Mouse (Mus musculus): ENCODE measurements around the gene Kbtbd4. TPM values are rescaled to one million over a fixed set of nuclear protein-coding genes. Genes with fewer than 3 reads are reported as not detected.

The Kbtbd4 gene
- total and polyA plus RNA-seq, 3 experiments = 21.9 to 23.1 TPM; not detected in 1

DNA sequence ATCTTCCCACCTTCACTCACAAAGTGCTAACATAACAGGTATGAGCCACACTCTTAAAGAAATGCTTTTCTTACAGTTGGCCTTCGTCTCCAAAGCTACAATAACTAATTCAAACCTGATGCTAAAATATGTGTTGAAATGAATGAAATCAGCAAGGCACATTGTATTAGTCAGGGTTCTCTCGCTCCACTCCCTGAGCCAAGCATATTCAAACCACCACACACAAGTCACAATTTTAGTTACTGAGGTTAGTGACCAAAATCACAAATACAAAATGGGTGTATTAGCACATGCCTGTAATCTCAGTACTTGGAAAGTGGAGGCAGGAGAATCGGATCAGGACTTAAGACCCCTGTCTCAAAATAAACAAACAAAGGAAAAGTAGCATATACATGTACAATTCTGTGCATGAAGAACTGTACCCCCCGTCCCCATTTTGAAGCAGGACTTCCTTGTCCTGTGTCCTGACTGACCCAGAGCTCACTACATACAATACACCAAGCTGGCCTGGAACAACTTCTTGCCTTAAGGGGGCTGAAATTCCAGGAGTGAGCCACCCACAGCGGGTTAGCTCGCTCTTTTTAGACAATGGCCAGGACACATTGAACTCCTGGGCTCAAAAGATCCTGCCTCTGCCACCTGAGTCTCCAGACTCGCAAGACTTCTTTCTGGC, 12.2 kb downstream of the Kbtbd4 start (continued):
- no peak for TF ChIP-seq ZC3H11A (IDR thresholded peaks at IDR 0.05; ENCODE audit: low read depth, low read length)
- TF ChIP-seq SIN3A (IDR thresholded peaks at IDR 0.05; ENCODE audit: low read length) = peak; percentile 22; the same call in 1 of the 2 replicates
- no peak for TF ChIP-seq MAFK (IDR thresholded peaks at IDR 0.05; ENCODE audit: borderline replicate concordance, low read depth, low read length)

GRCm38 (mm10) chr2:90917233-90917998, 12.9 kb downstream of the Kbtbd4 start:
- Histone ChIP-seq H3K9me3 (replicated peaks; ENCODE audit: insufficient read depth, low read length) (no peaks in the 10 kb centered on the region), H3K9ac (ENCODE audit: control insufficient read depth, low read depth, low read length, poor library complexity, severe bottlenecking) (peak overlapping the region; percentile 93), H3K27me3 (ENCODE audit: control insufficient read depth in 1 of 2, insufficient read depth in 2 of 2, low read length in 2 of 2) (no peaks in the 10 kb centered on the region), H3K79me2 (ENCODE audit: control insufficient read depth, insufficient read depth, low read length, poor library complexity) (peaks cover 31% of the 10 kb centered on the region), H3K4me3 (ENCODE audit: control insufficient read depth in 1 of 2, insufficient read depth in 1 of 2, low read depth in 2 of 2, low read length in 2 of 2) (peak overlapping the region; percentile 61 to 95), H3K4me1 (ENCODE audit: control insufficient read depth in 1 of 2, insufficient read depth in 2 of 2, low read length in 2 of 2) (peaks cover 0 to 5% of the 10 kb centered on the region in 2 experiments; a peak in 3 of 4 replicates), H3K36me3 (ENCODE audit: control insufficient read depth in 1 of 2, insufficient read depth in 2 of 2, low read length in 2 of 2) (peaks cover 0 to 15% of the 10 kb centered on the region in 2 experiments; a peak in 3 of 4 replicates), H3K27ac (ENCODE audit: control insufficient read depth, low read depth, low read length) (peak overlapping the region; percentile 60)
- DNase-seq (ENCODE audit: low read depth, low spot score) = peak; percentile 64
- TF ChIP-seq POLR2AphosphoS5 (IDR thresholded peaks at IDR 0.05; ENCODE audit: borderline replicate concordance, low read depth, low read length) = no peak
- TF ChIP-seq CHD2 (IDR thresholded peaks at IDR 0.05; ENCODE audit: low read length) = no peak
- 0 out of 2 replicates have a peak, but pooled peaks have one; percentile 39 for TF ChIP-seq GATA1 (IDR thresholded peaks at IDR 0.05; ENCODE audit: low read depth, low read length)
- TF ChIP-seq JUND (IDR thresholded peaks at IDR 0.05; ENCODE audit: low read depth, low read length) = no peak
- TF ChIP-seq UBTF (IDR thresholded peaks at IDR 0.05; ENCODE audit: borderline replicate concordance, insufficient read depth, low read depth, low read length) = peak; percentile 88; the same call in 1 of the 2 replicates
- peak; percentile 3; the same call in 1 of the 2 replicates for TF ChIP-seq MAZ (IDR thresholded peaks at IDR 0.05; ENCODE audit: low read depth, low read length)
- no peak for TF ChIP-seq CTCF (IDR thresholded peaks at IDR 0.05 in 2 of 3, conservative IDR thresholded peaks at IDR 0.05 in 1 of 3; ENCODE audit: control insufficient read depth in 1 of 3, insufficient read depth in 1 of 3, low read depth in 2 of 3, low read length in 3 of 3, poor library complexity in 1 of 3, severe bottlenecking in 1 of 3)
- TF ChIP-seq POLR2A (IDR thresholded peaks at IDR 0.05; ENCODE audit: control insufficient read depth in 1 of 2, insufficient read depth in 1 of 2, low read depth in 1 of 2, low read length in 2 of 2, poor library complexity in 1 of 2) = peak; percentile 59 to 88; a peak in 3 of 4 replicates
- 0 out of 2 replicates have a peak, but pooled peaks have one; percentile 42 for TF ChIP-seq HCFC1 (IDR thresholded peaks at IDR 0.05; ENCODE audit: low read depth, low read length)
- TF ChIP-seq SIN3A (IDR thresholded peaks at IDR 0.05; ENCODE audit: low read length) = peak; percentile 37; the same call in 1 of the 2 replicates
- no peak; the same call in none of the 2 replicates for TF ChIP-seq NELFE (IDR thresholded peaks at IDR 0.05; ENCODE audit: low read depth, low read length)

DNA sequence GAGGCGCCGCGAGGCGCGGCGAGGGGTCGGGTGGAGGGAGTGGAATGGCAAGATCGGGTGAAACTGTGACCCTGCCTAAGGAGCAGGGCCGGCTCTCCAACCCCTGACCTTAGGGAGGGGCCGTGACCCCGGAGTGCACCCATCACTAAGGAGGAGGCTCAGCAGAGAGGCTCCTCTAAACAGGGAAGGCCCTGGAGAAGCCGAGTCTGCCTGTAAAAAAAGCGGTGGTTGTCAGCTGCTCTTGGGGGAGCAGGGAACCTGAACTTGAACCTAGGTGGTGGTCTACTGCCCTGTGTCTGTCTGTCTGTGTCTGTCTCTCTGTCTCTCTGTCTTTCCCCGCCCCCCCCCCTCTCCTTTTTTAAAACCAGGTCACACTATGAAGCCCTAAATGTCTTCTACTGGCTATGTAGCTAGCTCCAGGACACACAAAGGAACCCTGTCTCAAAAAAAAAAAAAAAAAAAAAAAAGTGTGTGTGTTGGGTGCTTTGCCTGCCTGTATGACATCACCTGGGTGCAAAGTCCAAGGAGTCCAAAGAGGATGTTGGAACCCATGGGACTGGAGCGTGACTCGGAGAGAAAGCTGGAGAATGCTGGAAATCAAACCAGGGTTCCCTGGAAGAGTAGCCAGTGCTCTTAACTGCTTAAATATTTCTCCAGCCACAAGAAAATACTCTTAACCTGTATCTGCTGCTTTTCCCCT, 13.6 kb downstream of the Kbtbd4 start:
- no peak for TF ChIP-seq MAX (IDR thresholded peaks at IDR 0.05; ENCODE audit: low read length)
- TF ChIP-seq MXI1 (IDR thresholded peaks at IDR 0.05; ENCODE audit: low read depth, low read length) = peak; percentile 42; the same call in 1 of the 2 replicates
- peak in 1 of 2 experiments; percentile 37; a peak in 2 of 4 replicates for TF ChIP-seq POLR2A (IDR thresholded peaks at IDR 0.05; ENCODE audit: control insufficient read depth in 1 of 2, insufficient read depth in 1 of 2, low read depth in 1 of 2, low read length in 2 of 2, poor library complexity in 1 of 2)
- TF ChIP-seq ZNF384 (IDR thresholded peaks at IDR 0.05; ENCODE audit: low read depth, low read length) = peak; percentile 65
- TF ChIP-seq MEF2A (IDR thresholded peaks at IDR 0.05; ENCODE audit: extremely low read depth, insufficient replicate concordance, low read depth, low read length, poor library complexity, severe bottlenecking) = no peak
- TF ChIP-seq RCOR1 (IDR thresholded peaks at IDR 0.05; ENCODE audit: low read depth, low read length) = no peak
- H3K9me3 ChIP-seq (replicated peaks; ENCODE audit: insufficient read depth, low read length) = no peaks in the 10 kb centered on the region
- H3K4me1 ChIP-seq (ENCODE audit: control insufficient read depth in 1 of 2, insufficient read depth in 2 of 2, low read length in 2 of 2) = peaks cover 0 to 5% of the 10 kb centered on the region in 2 experiments; a peak in 3 of 4 replicates
- no peaks in the 10 kb centered on the region for H3K27me3 ChIP-seq (ENCODE audit: control insufficient read depth in 1 of 2, insufficient read depth in 2 of 2, low read length in 2 of 2)
- H3K36me3 ChIP-seq (ENCODE audit: control insufficient read depth in 1 of 2, insufficient read depth in 2 of 2, low read length in 2 of 2) = peaks cover 0 to 15% of the 10 kb centered on the region in 2 experiments; a peak in 3 of 4 replicates
- peaks cover 31% of the 10 kb centered on the region for H3K79me2 ChIP-seq (ENCODE audit: control insufficient read depth, insufficient read depth, low read length, poor library complexity)
- peak overlapping the region; percentile 58 for H3K27ac ChIP-seq (ENCODE audit: control insufficient read depth, low read depth, low read length)
- H3K4me3 ChIP-seq (ENCODE audit: control insufficient read depth in 1 of 2, insufficient read depth in 1 of 2, low read depth in 2 of 2, low read length in 2 of 2) = peak overlapping the region; percentile 61 to 95
- DNase-seq (ENCODE audit: low read depth, low spot score) = peak; percentile 65
- peak overlapping the region; percentile 93 for H3K9ac ChIP-seq (ENCODE audit: control insufficient read depth, low read depth, low read length, poor library complexity, severe bottlenecking)
